Comparison of ENCODE assay signal across 24 mouse cellular contexts in the genomic region with DNA sequence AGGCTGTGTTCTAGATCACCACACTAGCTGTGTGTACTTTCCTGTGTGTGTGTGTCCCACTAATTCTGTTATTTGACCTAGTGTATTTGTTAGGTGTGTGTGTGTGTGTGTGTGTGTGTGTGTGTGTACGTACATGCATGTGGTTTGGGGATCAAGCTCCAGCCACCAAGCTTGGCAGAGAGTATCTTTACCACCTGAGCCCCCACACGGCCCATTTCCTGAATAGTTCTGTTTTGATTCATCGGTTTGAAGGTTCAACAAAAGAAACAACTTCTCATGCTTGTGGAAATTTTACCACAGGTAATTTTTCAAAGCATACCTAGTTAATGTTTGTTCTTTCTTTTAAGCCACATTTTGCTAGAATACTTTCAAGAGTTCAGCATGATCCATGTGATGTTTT. TPM values are rescaled to one million over a fixed set of nuclear protein-coding genes. Genes with fewer than 3 reads are reported as not detected.
A peak's percentile ranks its signal among the peaks of the same experiment; 100 is the strongest.
DNase-seq lines count a peak whose midpoint lies in the region; ATAC-seq and TF ChIP-seq lines count a peak whose summit lies in the region.
"Had no signal": no experiment of that assay in that cellular context is flagged by ENCODE, and none has a peak within 500 bp of the region (broad histone marks: within the 10 kb centered on the region; RNA-seq: fewer than 3 reads in every experiment).

No protein-coding gene starts in this region.

- dilution Hi-C loops in CH12.LX (cut with MboI; ENCODE audit: extremely low pct_ligation_motif_present, extremely low pct_unique_long_range_greater_than_20kb, low sequenced_read_pairs): no loop called here

- peak; percentile 60 for DNase-seq in A20 (ENCODE audit: low read depth, low spot score)
- no peak for DNase-seq in CH12.LX (ENCODE audit: extremely low read depth)
- DNase-seq in naive thymus-derived CD4-positive, alpha-beta T cell, adult 2 months (ENCODE audit: low read depth): peak; percentile 42
- DNase-seq in gastrocnemius, postnatal 4 days (ENCODE audit: low spot score in 2 of 2): no peak
- DNase-seq in left cerebral cortex, adult 18-20 months (ENCODE audit: low spot score in 2 of 2): no peak
- DNase-seq: adrenal gland, adult 8-10 months; adrenal gland, postnatal 14 days; adrenal gland, postnatal 36 days; cerebellum, adult 11 months; cerebellum, adult 18-20 months; cerebellum, adult 8-10 months; cerebellum, adult 9-11 months; cerebellum, postnatal 14 days; cerebellum, postnatal 36 days had no signal

- no peak for TF ChIP-seq CTCF in CH12.LX (conservative IDR thresholded peaks at IDR 0.05 in 1 of 2, IDR thresholded peaks at IDR 0.05 in 1 of 2; ENCODE audit: low read depth in 2 of 2, low read length in 2 of 2)
- TF ChIP-seq CTCF in bone marrow macrophage, adult 2 months (IDR thresholded peaks at IDR 0.05; ENCODE audit: low read depth, low read length): no peak

- no peak for ATAC-seq in erythroid progenitor cell, adult 5-6 weeks (replicated peaks; ENCODE audit: low FRiP score, poor library complexity, severe bottlenecking)
- ATAC-seq: activated CD4-positive, CD25-positive, alpha-beta regulatory T cell, adult 4 months; CD4-positive, CD25-positive, alpha-beta regulatory T cell, adult 4 months; forebrain, embryonic 14.5 days; forebrain, embryonic 16.5 days had no signal

- peak overlapping the region; percentile 43; the same call in 1 of the 2 replicates for H3K9ac ChIP-seq in CH12.LX (ENCODE audit: insufficient read depth, low read depth)
- H3K9ac ChIP-seq: embryonic facial prominence, embryonic 12.5 days; forebrain, embryonic 12.5 days had no signal

- peak overlapping the region; percentile 95 for H3K27ac ChIP-seq in CH12.LX (ENCODE audit: insufficient read depth, low read depth)
- H3K27ac ChIP-seq in bone marrow macrophage, adult 2 months (ENCODE audit: insufficient read depth, low read depth, low read length): peak overlapping the region; percentile 88
- H3K27ac ChIP-seq: embryonic facial prominence, embryonic 10.5 days; embryonic facial prominence, embryonic 12.5 days; forebrain, embryonic 10.5 days; forebrain, embryonic 12.5 days had no signal

- TF ChIP-seq POLR2A in CH12.LX (IDR thresholded peaks at IDR 0.05; ENCODE audit: low read depth, low read length): no peak
- TF ChIP-seq POLR2A in bone marrow macrophage, adult 2 months (IDR thresholded peaks at IDR 0.05; ENCODE audit: borderline replicate concordance, low read depth, low read length): no peak

- H3K27me3 ChIP-seq in CH12.LX (replicated peaks): no peaks in the 10 kb centered on the region
- H3K27me3 ChIP-seq: embryonic facial prominence, embryonic 12.5 days; forebrain, embryonic 12.5 days had no signal

- H3K4me1 ChIP-seq in CH12.LX (ENCODE audit: control insufficient read depth in 1 of 2, insufficient read depth in 2 of 2): peaks cover 11 to 63% of the 10 kb centered on the region in 2 experiments
- peaks cover 18% of the 10 kb centered on the region for H3K4me1 ChIP-seq in bone marrow macrophage, adult 2 months (ENCODE audit: control insufficient read depth, insufficient read depth, low read length)
- H3K4me1 ChIP-seq: embryonic facial prominence, embryonic 10.5 days; embryonic facial prominence, embryonic 12.5 days; forebrain, embryonic 10.5 days had no signal

- H3K4me2 ChIP-seq in CH12.LX (ENCODE audit: insufficient read depth, low read depth, poor library complexity, severe bottlenecking): peak overlapping the region; percentile 39
- H3K4me2 ChIP-seq: embryonic facial prominence, embryonic 12.5 days; forebrain, embryonic 12.5 days had no signal

- peaks cover 76 to 89% of the 10 kb centered on the region in 2 experiments for H3K36me3 ChIP-seq in CH12.LX (replicated peaks in 1 of 2; ENCODE audit: control insufficient read depth in 1 of 2, insufficient read depth in 1 of 2, low read length in 1 of 2)
- H3K36me3 ChIP-seq: embryonic facial prominence, embryonic 10.5 days; embryonic facial prominence, embryonic 12.5 days; forebrain, embryonic 10.5 days; forebrain, embryonic 12.5 days had no signal

- H3K79me2 ChIP-seq in CH12.LX (replicated peaks; ENCODE audit: control insufficient read depth, extremely low read depth, insufficient read depth, poor library complexity, severe bottlenecking): peaks cover 10% of the 10 kb centered on the region

- peak; percentile 71 for TF ChIP-seq EP300 in CH12.LX (IDR thresholded peaks at IDR 0.05; ENCODE audit: low read length)

- no peaks in the 10 kb centered on the region for H3K9me3 ChIP-seq in CH12.LX (replicated peaks; ENCODE audit: low read length)
- H3K9me3 ChIP-seq: embryonic facial prominence, embryonic 10.5 days; embryonic facial prominence, embryonic 12.5 days; forebrain, embryonic 10.5 days; forebrain, embryonic 12.5 days had no signal

- TF ChIP-seq RAD21 in CH12.LX (IDR thresholded peaks at IDR 0.05; ENCODE audit: low read depth, low read length): no peak

- in situ Hi-C loops in CH12.LX (cut with MboI; ENCODE audit: low pct_ligation_motif_present, low pct_unique_long_range_greater_than_20kb, low sequenced_read_pairs): no loop called here

- no peak overlapping the region for H3K4me3 ChIP-seq in CH12.LX (replicated peaks in 1 of 3; ENCODE audit: low read depth in 2 of 3, low read length in 2 of 3, poor library complexity in 1 of 3)
- H3K4me3 ChIP-seq in bone marrow macrophage, adult 2 months (ENCODE audit: insufficient read depth, low read length): no peak overlapping the region
- H3K4me3 ChIP-seq: embryonic facial prominence, embryonic 10.5 days; embryonic facial prominence, embryonic 12.5 days; forebrain, embryonic 10.5 days; forebrain, embryonic 12.5 days had no signal

TF ChIP-seq in CH12.LX, 34 proteins besides CTCF, POLR2A, EP300 and RAD21:
- TF ChIP-seq POLR2AphosphoS2 (IDR thresholded peaks at IDR 0.05; ENCODE audit: low read depth, low read length) (no peak), KAT2A (IDR thresholded peaks at IDR 0.05; ENCODE audit: insufficient replicate concordance, low read length) (no peak), ELF1 (IDR thresholded peaks at IDR 0.05; ENCODE audit: low read depth, low read length) (no peak), SMC3 (IDR thresholded peaks at IDR 0.05; ENCODE audit: low read depth, low read length) (no peak), JUN (IDR thresholded peaks at IDR 0.05; ENCODE audit: insufficient read depth, low read depth, low read length) (peak; percentile 17; the same call in 1 of the 2 replicates), USF2 (conservative IDR thresholded peaks at IDR 0.05; ENCODE audit: low read depth, low read length) (no peak), ZMIZ1 (IDR thresholded peaks at IDR 0.05; ENCODE audit: low read depth, low read length) (no peak), ETS1 (conservative IDR thresholded peaks at IDR 0.05; ENCODE audit: low read depth, low read length) (0 out of 2 replicates have a peak, but pooled peaks have one; percentile 27), CHD1 (IDR thresholded peaks at IDR 0.05; ENCODE audit: low read depth, low read length) (no peak; the same call in 1 of the 2 replicates), NRF1 (IDR thresholded peaks at IDR 0.05; ENCODE audit: low read depth, low read length) (no peak), JUND (conservative IDR thresholded peaks at IDR 0.05; ENCODE audit: low read depth, low read length) (peak; percentile 59), MYC (IDR thresholded peaks at IDR 0.05; ENCODE audit: low read depth, low read length) (no peak), MAFK (IDR thresholded peaks at IDR 0.05; ENCODE audit: insufficient replicate concordance, low read length) (no peak), USF1 (IDR thresholded peaks at IDR 0.05; ENCODE audit: low read depth, low read length) (no peak), CHD2 (IDR thresholded peaks at IDR 0.05; ENCODE audit: low read length) (no peak), TCF12 (IDR thresholded peaks at IDR 0.05; ENCODE audit: low read depth, low read length) (peak; percentile 36; the same call in 1 of the 2 replicates), E2F4 (IDR thresholded peaks at IDR 0.05; ENCODE audit: insufficient replicate concordance, low read depth, low read length) (no peak), BHLHE40 (IDR thresholded peaks at IDR 0.05; ENCODE audit: low read depth, low read length) (peak; percentile 61), MAZ (IDR thresholded peaks at IDR 0.05; ENCODE audit: low read depth, low read length) (peak; percentile 29; the same call in 1 of the 2 replicates), UBTF (IDR thresholded peaks at IDR 0.05; ENCODE audit: low read depth, low read length) (no peak), NELFE (IDR thresholded peaks at IDR 0.05; ENCODE audit: low read depth, low read length) (no peak), ZKSCAN1 (IDR thresholded peaks at IDR 0.05; ENCODE audit: borderline replicate concordance, low read depth, low read length) (no peak), RCOR1 (conservative IDR thresholded peaks at IDR 0.05; ENCODE audit: low read depth, low read length) (no peak), TBP (conservative IDR thresholded peaks at IDR 0.05; ENCODE audit: low read depth, low read length) (no peak), HCFC1 (IDR thresholded peaks at IDR 0.05; ENCODE audit: low read depth, low read length) (no peak), MAX (IDR thresholded peaks at IDR 0.05; ENCODE audit: low read length) (no peak), MEF2A (IDR thresholded peaks at IDR 0.05; ENCODE audit: borderline replicate concordance, low read depth, low read length) (no peak), SIN3A (IDR thresholded peaks at IDR 0.05; ENCODE audit: low read length) (no peak), MXI1 (IDR thresholded peaks at IDR 0.05; ENCODE audit: low read depth, low read length) (no peak), IRF4 (IDR thresholded peaks at IDR 0.05; ENCODE audit: low read depth, low read length) (peak; percentile 88), PAX5 (IDR thresholded peaks at IDR 0.05; ENCODE audit: low read length) (no peak), ZNF384 (IDR thresholded peaks at IDR 0.05; ENCODE audit: low read depth, low read length) (no peak), GABPA (IDR thresholded peaks at IDR 0.05; ENCODE audit: insufficient replicate concordance, low read depth, low read length) (no peak), ZC3H11A (IDR thresholded peaks at IDR 0.05; ENCODE audit: low read depth, low read length) (no peak)
TF ChIP-seq in CH12.LX: peak in this region for 7.

RNA-seq across cellular contexts. Expression of gene Syk, which starts 52.5 kb away (rescaled TPM):
- 151 and 163 TPM in 2 replicates for total RNA-seq in CH12.LX (2012; rRNA removed)
- total RNA-seq in CH12.LX (2014; rRNA removed): 108 and 117 TPM in 2 replicates
- 171 and 185 TPM in 2 replicates for polyA plus RNA-seq in CH12.LX (2012; ENCODE audit: insufficient read length, low read depth)
- 182 and 184 TPM in 2 replicates for polyA plus RNA-seq in bone marrow macrophage, adult 2 months (2012; ENCODE audit: insufficient read depth, insufficient read length, missing spikeins)
- total RNA-seq in erythroid progenitor cell, adult 5-6 weeks (2015; ENCODE audit: low replicate concordance): 31.9 and 33.9 TPM in 2 replicates
- 24.4 and 25.9 TPM in 2 replicates for total RNA-seq in erythroid progenitor cell, adult 5-6 weeks (2017; ENCODE audit: low replicate concordance)
- 1 to 10 TPM; 5.6 to 5.9 TPM for total RNA-seq in gastrocnemius, postnatal 4 days (2021)
- 1 to 10 TPM; 2.3 to 3.4 TPM for total RNA-seq in left cerebral cortex, adult 18-20 months (2021)

Comparison
In these comparisons a context has a peak if more than half of its experiments do, and no peak if none do; other contexts are left out.
1. DNase-seq: peak in A20 (single experiment) and naive thymus-derived CD4-positive, alpha-beta T cell, adult 2 months (single experiment); none in CH12.LX (single experiment), gastrocnemius, postnatal 4 days (0 of 2) and left cerebral cortex, adult 18-20 months (0 of 2).